Mouse (Mus musculus): Measurements from ENCODE around the gene Trappc13. TPM values are rescaled to one million over a fixed set of nuclear protein-coding genes. Genes with fewer than 3 reads are reported as not detected.

Trappc13 gene
- polyA plus RNA-seq (2012; ENCODE audit: low replicate concordance) = 0.57 and 1.9 TPM in 2 replicates

DNA sequence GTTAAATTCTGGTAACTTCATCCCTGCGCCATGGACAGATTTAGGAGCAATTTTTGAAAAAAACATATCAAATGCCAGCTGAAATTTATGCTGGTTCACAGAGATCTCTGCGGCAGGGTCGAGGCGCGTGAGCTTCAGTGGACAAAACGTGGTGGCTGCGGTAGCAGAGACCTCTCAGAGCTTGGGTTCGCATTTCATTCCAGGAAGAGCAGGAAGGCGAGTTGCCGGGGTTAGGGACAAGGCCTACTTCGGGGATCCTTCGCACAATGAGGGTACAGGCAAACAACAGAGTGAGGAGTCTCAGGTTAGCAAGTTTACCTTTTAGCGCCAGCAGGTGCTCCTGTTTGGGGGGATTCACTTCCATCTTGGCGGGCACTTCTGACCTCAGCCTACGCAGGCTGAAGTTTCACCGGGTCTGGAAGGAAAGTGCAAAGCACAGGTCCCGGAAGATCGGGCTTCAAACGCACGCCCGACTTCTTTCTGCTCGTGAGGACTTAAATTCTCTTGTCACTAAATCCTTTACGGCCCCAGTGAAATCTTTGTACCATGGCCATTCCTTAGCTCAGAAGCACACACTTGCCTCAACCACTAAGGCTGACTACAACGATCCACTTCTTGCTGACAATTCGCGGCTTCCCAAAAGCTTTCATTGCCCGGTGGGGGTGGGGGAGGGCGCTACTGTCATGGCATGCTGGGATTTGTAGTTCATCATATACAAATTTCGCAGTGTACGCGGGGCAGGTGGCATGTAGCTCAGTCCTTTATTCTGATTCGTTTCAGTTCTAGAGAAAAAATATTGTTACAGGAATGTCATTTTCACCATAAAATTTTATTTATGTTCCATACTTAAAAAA is at the start of gene Trappc13:
TSS of gene Trappc13 (minus strand) at position 674 of the 854 bp plus-strand sequence.

DNA sequence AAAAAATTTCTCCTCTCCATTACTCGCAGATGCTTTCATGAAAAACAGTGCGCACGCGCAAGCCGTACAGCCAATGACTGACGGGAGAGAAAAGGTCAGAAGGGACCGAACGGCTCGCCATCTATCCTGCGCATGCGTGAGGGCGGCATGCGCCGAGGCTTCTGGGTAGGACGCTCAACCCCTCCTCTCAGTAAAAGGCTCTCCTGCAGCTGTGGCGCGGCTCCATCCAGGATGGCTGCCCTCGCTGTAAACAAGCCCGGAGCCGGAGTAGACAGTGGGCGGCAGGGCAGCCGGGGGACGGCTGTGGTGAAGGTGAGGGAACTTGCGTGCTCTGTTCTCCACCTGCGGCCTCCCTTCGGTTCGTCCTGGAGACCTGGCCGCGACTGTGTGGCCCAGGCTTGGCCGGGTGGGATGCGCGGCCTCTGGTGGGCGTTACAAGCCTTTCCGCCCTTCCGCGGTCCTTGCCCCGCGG is 417 bp upstream of the Trappc13 start, which contains the start of gene Trim23:
TSS of gene Trim23 (plus strand) at position 148 of the 472 bp plus-strand sequence.

DNA sequence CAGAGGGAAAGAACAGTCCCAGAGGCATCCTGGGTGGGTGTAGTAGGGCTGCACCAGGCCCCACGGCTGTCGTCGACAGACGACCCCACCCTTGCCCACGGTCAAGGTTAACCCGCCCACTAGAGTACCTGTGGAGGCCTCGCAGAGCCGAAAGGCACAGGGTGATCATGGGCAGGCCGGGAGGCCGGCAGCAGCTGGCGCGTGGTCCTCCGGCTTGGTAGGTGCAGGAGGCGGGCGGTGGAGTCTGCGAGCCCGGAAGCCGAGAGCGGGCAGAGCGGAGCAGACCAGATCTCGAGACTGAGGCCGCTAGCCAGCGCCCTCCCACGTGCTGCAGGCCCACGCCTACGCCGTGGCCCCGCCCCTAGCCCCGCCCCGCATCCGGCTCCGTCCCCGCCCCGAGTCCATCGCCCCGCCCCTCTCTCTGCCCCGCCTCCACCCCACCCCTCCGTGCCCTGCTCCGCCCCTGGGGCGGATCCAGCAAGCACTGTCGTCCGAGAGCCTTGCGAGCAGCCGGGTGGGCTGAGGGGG is 68.9 kb downstream of the Trappc13 start, which contains the start of the genes Nln and Sgtb:
TSS of gene Nln (minus strand) at position 327 of the 528 bp plus-strand sequence.
TSS of gene Sgtb (plus strand) at position 454 of the 528 bp plus-strand sequence.

Other genes with a start within 250 kb of the Trappc13 start
- 9.3 and 12.6 TPM in 2 replicates for gene Nln, start 68.9 kb downstream of the Trappc13 start, polyA plus RNA-seq (2012; ENCODE audit: low replicate concordance)
- 0.40 TPM in 1 of 2 replicates, not detected in the other for gene Sgtb, start 68.7 kb downstream of the Trappc13 start, polyA plus RNA-seq (2012; ENCODE audit: low replicate concordance)
- 0.26 and 1.3 TPM in 2 replicates for gene Trim23, start 328 bp upstream of the Trappc13 start, polyA plus RNA-seq (2012; ENCODE audit: low replicate concordance)
- 0.73 TPM in 1 of 2 replicates, not detected in the other for gene Cenpk, start 50.1 kb upstream of the Trappc13 start, polyA plus RNA-seq (2012; ENCODE audit: low replicate concordance)
- gene Ppwd1, start 50.4 kb upstream of the Trappc13 start, polyA plus RNA-seq (2012; ENCODE audit: low replicate concordance) = 0.89 and 2.4 TPM in 2 replicates
- gene Adamts6, start 109.4 kb upstream of the Trappc13 start, polyA plus RNA-seq (2012; ENCODE audit: low replicate concordance) = 0.10 and 0.43 TPM in 2 replicates

All from leukemia stem cell, adult 10-12 weeks (primary cell).